Mouse (Mus musculus) natural killer cell, adult 2 months (primary cell): ENCODE measurements around the gene Dgke.
A peak's percentile ranks its signal among the peaks of the same experiment; 100 is the strongest.

Source experiments
- DNase-seq, 2 experiments: peaks; one replicate each; pipeline ENCODE4 v3.0.0; 2022; ENCODE audit warnings: low spot score in 2 of 2

Gene Dgke

DNA sequence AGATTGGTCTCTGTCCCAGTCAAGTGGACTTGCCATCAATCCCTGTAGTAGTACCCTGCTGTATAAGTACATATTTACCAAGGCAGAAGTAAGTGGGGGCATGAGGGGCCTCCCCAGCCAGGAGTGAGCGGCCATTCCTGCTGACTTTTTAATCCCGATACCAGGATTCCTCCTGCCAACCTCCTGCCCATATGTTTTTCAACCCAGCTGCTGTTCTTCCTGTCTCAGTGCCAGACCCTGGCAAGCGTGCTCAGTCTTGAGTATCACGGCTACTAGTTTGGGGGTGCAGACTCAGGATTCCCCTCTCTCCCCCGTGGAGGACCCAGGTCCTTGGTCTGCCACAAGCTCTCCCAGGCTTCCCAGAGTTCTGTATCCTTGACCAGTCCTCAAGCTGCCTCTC lies 64.0 kb downstream of the Dgke start:
- DNase-seq: no peak

DNA sequence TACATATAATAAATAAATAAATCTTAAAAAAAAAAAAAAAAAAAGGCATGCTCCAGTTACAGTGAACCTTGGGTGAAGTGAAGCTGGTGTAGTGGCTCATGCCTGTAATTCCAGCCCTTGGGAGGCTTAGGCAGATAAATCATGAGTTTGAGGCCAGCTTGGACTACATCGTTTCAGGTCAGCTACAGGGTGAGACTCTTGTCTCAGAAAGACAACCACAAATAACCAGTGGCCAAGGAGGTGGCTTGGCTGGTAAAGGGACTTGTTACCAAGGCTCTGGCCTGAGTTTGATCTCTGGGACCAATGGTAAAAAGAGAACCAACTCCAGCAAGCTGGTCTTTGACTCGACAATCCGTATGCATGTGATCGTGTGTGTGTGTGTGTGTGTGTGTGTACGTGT lies 64.6 kb downstream of the Dgke start:
- DNase-seq: no peak

DNA sequence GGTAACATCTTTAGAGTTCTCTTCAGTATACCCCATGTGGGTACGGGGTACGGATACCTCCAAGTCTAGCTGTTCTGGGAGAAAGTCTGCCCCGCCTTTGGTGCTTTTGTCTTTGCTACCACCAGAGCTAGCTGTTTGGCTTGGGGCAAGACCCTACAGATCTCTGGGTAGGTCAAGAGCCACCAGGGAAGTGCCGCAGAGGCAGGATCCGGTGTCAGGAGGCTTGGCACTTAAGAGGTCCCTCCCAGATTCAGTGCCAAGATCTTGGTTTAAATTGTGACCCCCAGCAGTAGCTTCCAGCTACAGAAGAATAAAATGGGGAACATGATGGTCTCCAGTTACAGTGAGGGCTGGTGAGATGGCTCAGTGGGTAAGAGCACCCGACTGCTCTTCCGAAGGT lies 65.1 kb downstream of the Dgke start:
- no peak for DNase-seq

DNA sequence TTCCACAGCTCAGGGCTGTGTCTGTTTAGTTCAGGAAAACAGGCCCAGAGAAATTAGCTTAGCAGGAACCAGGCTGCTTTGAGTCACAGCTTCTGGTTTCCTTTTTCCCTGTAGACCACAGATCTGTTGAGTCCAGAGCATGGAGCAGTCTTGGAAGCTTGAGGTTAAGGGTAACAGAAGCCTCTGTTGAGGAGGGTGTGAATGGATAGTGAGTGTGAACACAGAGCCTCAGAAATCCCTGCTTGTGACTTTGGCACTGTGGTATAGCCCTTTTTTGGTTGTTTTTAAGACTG lies 66.2 kb downstream of the Dgke start:
- DNase-seq: no peak

DNA sequence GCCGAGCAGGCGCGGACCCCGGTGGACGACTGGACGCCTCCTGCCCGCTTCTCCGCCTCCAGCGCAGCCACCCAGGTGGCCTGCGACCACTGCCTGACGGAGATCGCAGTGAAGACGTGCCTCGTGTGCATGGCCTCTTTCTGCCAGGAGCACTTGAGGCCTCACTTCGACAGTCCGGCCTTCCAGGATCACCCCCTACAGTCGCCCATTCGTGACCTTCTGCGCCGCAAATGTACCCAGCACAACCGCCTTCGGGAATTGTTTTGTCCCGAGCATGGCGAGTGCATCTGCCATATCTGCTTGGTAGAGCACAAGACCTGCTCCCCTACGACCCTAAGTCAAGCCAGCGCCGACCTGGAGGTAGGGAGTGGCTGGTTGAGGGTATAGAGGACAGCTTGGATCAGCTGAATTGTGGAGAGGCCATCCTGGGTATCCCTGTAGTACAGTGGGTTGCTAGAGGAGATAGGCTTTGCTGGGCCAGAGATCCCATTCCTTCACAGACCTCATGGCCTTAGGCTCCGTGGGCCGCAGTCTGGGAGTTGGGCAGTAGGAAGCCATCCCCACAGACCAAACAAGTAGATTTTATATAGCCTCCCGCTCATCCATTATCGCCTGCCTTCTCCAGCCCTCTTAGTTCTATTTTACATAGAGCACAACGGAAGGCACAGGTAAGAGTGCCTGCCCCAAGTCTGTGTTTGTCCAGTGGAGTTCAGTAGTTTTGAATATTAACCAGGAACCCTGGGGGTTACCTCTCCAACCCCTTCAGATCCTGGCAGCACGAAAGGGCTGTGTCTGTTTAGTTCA lies 66.7 kb downstream of the Dgke start:
- DNase-seq: no peak

DNA sequence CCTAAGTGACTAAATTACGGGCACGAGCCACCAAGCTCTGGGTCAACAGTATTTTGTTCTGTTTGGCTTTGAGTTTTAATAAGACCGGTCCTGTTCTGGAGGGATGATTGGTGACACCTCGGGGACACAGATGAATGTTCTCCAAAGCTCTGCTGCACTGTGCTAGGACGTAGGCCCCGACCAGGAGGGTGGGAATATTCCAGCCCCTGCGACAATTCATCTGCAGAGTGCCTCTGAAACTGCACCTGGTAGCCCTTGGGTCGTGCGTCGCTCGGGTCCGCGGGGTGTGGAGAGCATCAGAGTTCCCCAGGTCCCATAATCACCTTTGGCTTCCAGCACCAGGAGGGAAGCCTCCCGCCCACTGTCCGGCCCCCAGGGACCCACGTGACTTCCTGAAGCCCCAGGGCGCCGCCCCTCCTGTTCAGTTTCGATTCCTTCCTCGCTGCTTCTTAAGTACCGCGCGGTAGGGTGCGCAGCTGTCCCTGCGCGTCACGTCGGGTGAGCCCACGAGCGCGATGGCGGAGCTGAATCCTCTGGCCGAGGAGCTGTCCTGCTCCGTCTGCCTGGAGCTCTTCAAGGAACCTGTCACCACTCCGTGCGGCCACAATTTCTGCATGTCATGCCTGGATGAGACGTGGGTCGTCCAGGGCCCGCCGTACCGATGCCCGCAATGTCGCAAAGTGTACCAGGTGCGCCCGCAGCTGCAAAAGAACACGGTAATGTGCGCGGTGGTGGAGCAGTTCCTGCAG lies 67.5 kb downstream of the Dgke start, which contains the start of gene Trim25:
Gene Trim25 (plus strand): TSS at position 403 of the 749 bp plus-strand sequence.
- DNase-seq: peak; percentile 88 to 95

DNA sequence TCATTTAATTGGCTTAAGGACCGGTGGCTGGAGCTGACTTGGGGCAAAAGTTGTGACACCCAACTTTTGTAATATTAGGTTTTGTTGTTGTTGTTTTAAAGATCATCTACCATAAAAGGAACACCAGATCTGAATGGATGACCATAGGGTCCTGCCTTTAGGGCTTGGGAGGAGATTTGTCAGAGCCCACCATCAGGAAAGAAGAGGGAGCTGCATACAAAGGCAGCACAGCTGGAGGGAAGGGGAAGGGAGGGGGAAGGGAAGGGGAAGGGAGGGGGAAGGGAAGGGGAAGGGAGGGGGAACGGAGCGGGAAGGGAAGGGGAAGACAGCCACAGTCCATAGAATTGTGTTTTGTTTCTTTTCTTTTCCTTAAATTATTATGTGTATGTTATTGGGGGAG lies 68.2 kb downstream of the Dgke start:
- no peak for DNase-seq

DNA sequence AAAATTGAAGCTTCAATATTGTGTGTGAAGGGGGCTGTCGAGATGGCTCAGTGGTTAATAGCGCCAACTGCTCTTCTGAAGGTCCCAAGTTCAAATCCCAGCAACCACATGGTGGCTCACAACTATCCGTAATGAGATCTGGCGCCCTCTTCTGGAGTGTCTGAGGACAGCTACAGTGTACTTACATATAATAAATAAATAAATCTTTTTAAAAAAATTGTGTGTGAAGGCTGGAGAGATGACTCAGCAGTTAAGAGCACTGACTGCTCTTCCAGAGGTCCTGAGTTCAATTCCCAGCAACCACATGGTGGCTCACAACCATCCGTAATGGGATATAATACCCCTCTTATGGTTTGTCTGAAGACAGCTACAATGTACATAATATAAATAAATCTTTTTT lies 69.3 kb downstream of the Dgke start:
- peak; percentile 27 to 29 for DNase-seq

DNA sequence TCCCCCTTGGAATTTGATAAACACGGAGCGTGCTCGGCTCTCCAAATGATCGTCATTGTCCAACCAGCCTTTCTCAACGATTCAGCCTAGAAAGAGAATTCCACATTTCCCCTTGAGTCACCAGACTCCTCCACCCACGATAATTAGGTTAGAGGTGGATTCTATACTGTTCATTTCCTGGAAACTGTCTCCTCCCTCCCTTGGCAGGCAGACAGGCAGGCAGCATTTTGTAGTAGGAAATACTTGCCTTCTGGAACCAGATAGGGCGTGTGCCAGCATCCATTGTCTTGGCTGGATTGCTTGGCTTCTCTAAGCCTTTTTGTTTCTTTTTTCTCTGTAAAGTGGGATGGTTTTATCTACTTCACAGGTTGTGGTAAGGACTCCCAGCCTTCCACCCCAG lies 70.2 kb downstream of the Dgke start:
- DNase-seq: no peak

DNA sequence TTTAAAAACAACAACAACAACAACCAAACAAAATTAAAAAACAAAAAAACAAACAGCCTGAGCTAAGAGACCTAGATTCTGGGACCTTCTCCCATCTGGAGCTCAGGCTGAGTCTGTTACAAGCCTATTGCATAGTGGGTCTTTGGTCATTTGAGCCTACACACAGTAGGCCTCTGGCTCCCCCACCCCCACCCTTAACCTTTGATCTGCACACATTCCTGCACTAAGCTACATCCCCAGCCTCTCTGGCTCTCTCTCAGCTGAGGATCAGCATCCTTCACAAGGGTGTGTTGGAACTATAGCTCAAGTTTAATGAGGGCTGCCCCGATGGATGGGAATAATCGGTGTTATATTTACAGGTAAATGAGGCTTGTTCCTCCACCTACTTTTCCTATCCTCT lies 71.0 kb downstream of the Dgke start:
- no peak for DNase-seq

DNA sequence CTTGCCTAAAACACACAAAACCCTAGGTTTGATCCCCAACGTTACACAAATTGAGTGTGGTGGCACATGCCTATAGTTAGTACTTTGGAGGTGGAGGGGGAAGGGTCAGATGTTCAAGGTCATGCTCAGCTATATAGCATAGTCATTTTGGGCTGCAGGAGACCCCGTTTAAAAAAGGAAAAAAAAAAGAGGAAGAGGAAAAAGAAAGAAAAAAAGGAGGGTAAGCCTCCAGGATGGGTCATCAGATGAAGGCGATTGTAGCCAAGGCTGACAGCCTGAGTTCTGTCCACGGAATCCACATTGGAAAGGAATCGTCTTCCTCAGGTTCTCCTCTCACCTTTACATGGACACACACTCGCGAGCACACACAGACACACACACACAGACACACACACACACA lies 72.2 kb downstream of the Dgke start:
- no peak for DNase-seq

DNA sequence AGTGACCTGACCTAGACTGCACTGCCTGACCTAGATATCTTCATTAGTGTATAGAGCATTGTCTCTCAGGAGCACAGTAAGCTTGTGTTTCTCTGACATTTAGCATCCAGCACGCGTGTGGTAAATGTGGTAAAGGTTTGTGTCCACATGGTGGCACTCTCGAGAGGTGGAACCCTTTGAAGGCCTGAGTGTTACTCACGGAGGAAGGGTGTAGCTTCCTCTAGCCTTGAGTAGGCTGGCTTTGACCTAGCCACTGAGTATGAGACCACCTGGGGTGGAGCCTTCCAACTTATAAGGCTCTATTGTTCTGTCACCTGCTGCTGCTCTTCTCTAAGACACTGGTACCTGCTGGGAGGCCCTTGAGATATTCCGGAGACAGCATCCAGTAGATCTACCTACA lies 73.0 kb downstream of the Dgke start:
- DNase-seq: peak; percentile 80 to 84

DNA sequence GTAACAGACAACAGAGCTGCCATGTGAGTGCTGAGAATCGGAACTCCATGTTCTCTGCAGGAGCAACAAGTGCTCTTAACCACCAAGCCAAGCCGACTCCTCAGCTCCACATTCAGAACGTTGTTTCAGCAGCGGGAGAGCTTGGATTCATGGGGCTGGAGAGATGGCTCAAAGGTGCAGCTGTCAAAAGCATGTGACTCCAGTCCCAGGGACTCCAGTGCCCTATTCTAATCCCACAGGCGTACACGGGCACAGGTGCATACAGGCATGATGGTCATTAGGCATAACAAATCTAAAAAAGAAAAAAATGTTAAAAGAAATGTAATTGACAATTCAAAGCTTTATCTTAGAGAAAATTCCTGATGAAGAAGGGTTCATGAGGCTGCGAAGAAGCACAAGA lies 73.5 kb downstream of the Dgke start:
- DNase-seq: no peak

DNA sequence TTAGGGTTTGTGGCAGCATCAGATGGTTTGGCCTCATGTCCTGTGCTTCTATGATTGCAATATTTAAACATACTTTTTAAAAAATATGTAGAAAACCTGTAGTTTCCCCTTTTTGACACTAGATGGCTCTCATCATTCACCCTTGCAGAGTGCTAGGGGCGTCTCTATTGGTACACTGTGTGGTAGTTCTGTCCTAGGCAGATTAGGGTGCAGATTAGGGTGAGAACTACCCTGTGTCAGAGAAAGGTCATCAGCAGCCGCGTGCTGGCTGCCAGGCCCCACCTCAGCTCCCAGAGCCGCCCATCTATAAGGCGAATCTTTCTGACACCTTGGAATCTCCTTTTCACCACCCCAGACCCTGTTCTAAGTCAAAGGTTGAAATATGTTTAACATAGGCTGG lies 77.1 kb downstream of the Dgke start:
- peak; percentile 39 to 40 for DNase-seq

DNA sequence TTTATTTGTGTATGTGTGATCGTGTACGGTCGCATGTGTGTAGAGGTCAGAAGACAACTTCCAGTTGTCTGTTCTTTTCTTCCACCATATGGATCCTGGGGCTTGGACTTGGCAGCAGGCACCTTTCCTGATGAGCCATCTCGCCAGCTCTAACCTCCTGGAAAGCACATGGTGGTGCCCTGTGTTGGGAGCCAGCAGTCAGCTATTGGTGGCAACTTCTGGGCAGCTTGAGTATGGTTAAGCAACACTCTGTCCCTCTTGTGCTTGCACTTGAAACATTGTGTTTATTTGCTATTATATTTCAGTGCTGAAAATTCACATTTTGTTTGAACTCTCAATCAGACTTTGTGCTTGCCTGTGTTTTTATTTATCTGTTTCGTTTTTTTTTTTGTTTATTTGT lies 77.7 kb downstream of the Dgke start:
- DNase-seq: no peak

DNA sequence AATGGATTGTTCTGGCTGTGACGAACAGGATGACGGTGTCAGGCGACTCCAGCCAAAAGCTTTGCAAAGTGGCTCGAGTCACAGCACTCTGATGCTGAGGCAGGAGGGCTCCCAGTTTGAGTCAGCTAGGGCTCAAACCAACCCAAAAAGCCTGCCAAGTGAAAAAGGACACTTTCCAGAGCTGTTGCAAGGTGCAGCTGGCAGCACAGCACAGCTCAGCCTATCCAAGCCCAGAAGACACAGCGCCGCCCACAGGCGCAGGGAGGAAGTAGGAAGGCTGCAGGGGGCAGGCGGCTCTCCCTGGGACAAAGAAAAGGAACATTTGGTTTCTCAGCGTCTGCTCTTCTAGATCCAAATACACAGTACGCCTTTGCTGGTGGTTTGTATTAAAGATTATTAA lies 80.0 kb downstream of the Dgke start:
- no peak for DNase-seq
